Mouse (Mus musculus): Measurements from ENCODE around the gene Rxfp4. TPM values are rescaled to one million over a fixed set of nuclear protein-coding genes. Genes with fewer than 3 reads are reported as not detected.

The Rxfp4 gene
- polyA plus RNA-seq, 1 experiment: 0.05 TPM

DNA sequence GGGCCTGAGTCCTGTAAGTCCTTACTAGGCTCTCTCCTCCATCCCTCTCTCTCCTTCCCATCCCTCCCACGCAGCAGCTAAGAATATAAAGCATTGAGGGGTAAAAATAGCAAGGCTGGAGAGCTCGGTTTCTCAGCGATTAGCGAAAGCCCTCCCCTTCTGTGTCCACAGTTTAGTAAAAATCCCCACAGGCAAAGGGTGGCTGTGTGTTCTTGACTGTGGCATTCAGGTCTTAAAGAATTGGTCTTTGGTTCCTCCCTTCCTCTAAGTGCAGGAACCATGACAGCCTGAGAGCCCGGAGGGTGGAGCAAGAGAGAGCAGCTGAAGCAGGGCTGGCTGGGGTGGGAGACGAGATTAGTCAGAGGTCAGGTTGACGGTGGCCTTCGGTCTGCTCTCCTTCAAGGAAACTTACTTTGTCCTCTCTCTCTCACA is 16.4 kb downstream of the Rxfp4 start:
- H3ac ChIP-seq (ENCODE audit: control insufficient read depth, insufficient read length, low read depth): no peak overlapping the region
- peaks cover 96% of the 10 kb centered on the region for H3K36me3 ChIP-seq (ENCODE audit: control insufficient read depth, insufficient read depth)
- peaks cover 20% of the 10 kb centered on the region for H3K79me2 ChIP-seq (ENCODE audit: control insufficient read depth, insufficient read depth)
- H3K4me3 ChIP-seq (ENCODE audit: insufficient read depth, poor library complexity, severe bottlenecking): no peak overlapping the region
- peaks cover 13% of the 10 kb centered on the region for H3K79me3 ChIP-seq (ENCODE audit: low read depth)
- H3K27me3 ChIP-seq (ENCODE audit: control insufficient read depth, insufficient read depth, insufficient read length): no peaks in the 10 kb centered on the region
- TF ChIP-seq USF1 (IDR thresholded peaks at IDR 0.05; ENCODE audit: low read depth) (no peak), FOSL1 (IDR thresholded peaks at IDR 0.05; ENCODE audit: insufficient read depth, low read length, poor library complexity, severe bottlenecking) (no peak), MYOG (IDR thresholded peaks at IDR 0.05; ENCODE audit: control insufficient read depth, extremely low read depth, insufficient read length) (no peak), MAX (IDR thresholded peaks at IDR 0.05) (no peak), CEBPB (IDR thresholded peaks at IDR 0.05; ENCODE audit: low read depth) (no peak), CTCF (IDR thresholded peaks at IDR 0.05; ENCODE audit: control insufficient read depth, insufficient read depth, insufficient read length) (no peak), MYOD1 (IDR thresholded peaks at IDR 0.05; ENCODE audit: control insufficient read depth, insufficient read length, low read depth) (no peak)

DNA sequence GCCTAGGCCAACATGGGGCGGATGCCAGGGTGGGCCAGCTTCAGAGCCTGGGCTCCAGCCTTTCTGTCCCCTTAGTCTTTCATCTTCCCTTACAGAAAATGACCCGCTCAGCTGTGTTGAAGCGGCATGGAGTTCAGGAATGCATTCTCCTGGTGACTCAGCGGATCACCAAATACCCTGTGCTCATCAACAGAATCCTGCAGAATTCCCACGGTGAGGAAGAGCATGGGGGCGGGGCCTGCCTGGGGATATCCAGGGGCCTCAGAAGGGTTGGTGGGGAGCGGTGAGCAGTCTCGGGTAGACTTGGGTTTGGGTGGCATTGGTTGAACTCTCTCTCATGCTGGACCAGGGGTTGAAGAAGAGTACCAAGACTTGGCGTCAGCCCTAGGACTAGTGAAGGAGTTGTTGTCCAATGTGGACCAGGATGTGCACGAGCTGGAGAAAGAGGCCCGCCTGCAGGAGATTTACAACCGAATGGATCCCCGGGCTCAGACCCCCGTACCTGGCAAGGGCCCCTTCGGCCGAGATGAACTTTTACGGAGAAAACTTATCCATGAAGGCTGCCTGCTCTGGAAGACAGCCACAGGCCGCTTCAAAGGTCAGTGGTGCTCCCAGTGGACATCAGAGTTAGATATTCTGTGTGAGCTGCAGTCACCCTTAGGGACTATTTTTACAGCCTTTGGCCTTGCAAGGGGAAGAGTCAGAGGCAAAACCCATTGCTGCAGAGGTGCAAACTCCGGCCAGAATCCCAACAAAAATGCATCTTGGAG is 17.3 kb downstream of the Rxfp4 start:
- H3K79me3 ChIP-seq (ENCODE audit: low read depth): peaks cover 18% of the 10 kb centered on the region
- TF ChIP-seq FOSL1 (IDR thresholded peaks at IDR 0.05; ENCODE audit: insufficient read depth, low read length, poor library complexity, severe bottlenecking) (no peak), MYOD1 (IDR thresholded peaks at IDR 0.05; ENCODE audit: control insufficient read depth, insufficient read length, low read depth) (peak; percentile 4)
- H3K79me2 ChIP-seq (ENCODE audit: control insufficient read depth, insufficient read depth): peaks cover 29% of the 10 kb centered on the region
- H3K27me3 ChIP-seq (ENCODE audit: control insufficient read depth, insufficient read depth, insufficient read length): no peaks in the 10 kb centered on the region
- no peak overlapping the region for H3ac ChIP-seq (ENCODE audit: control insufficient read depth, insufficient read length, low read depth)
- H3K4me3 ChIP-seq (ENCODE audit: insufficient read depth, poor library complexity, severe bottlenecking): no peak overlapping the region
- peaks cover 96% of the 10 kb centered on the region for H3K36me3 ChIP-seq (ENCODE audit: control insufficient read depth, insufficient read depth)

DNA sequence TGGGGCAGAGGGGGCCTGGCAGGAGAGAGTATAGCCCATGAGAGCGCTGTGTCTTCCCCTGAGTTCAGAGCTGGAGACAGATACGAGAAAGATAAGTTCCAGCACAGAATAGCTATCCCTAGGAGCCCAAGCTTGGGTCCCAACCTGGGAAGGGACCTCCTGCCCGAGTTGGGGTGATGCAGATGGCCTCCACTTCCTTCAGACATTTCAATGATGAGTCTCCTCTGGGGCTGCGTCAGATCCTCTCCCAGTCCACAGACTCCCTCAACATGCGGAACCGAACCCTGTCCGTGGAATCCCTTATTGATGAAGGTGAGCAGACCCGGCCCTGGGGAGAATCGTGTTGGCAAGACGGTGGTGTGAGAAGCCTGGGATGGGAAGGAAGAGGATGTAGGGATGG is 19.9 kb downstream of the Rxfp4 start:
- TF ChIP-seq USF1 (IDR thresholded peaks at IDR 0.05; ENCODE audit: low read depth) (no peak), CTCF (IDR thresholded peaks at IDR 0.05; ENCODE audit: control insufficient read depth, insufficient read depth, insufficient read length) (no peak), FOSL1 (IDR thresholded peaks at IDR 0.05; ENCODE audit: insufficient read depth, low read length, poor library complexity, severe bottlenecking) (no peak), MAX (IDR thresholded peaks at IDR 0.05) (no peak), MYOG (IDR thresholded peaks at IDR 0.05; ENCODE audit: control insufficient read depth, extremely low read depth, insufficient read length) (no peak), MYOD1 (IDR thresholded peaks at IDR 0.05; ENCODE audit: control insufficient read depth, insufficient read length, low read depth) (no peak), CEBPB (IDR thresholded peaks at IDR 0.05; ENCODE audit: low read depth) (no peak)
- Histone ChIP-seq H3K79me2 (ENCODE audit: control insufficient read depth, insufficient read depth) (peaks cover 55% of the 10 kb centered on the region), H3ac (ENCODE audit: control insufficient read depth, insufficient read length, low read depth) (no peak overlapping the region), H3K36me3 (ENCODE audit: control insufficient read depth, insufficient read depth) (peaks cover 83% of the 10 kb centered on the region), H3K4me3 (ENCODE audit: insufficient read depth, poor library complexity, severe bottlenecking) (no peak overlapping the region), H3K79me3 (ENCODE audit: low read depth) (peaks cover 34% of the 10 kb centered on the region), H3K27me3 (ENCODE audit: control insufficient read depth, insufficient read depth, insufficient read length) (no peaks in the 10 kb centered on the region)

DNA sequence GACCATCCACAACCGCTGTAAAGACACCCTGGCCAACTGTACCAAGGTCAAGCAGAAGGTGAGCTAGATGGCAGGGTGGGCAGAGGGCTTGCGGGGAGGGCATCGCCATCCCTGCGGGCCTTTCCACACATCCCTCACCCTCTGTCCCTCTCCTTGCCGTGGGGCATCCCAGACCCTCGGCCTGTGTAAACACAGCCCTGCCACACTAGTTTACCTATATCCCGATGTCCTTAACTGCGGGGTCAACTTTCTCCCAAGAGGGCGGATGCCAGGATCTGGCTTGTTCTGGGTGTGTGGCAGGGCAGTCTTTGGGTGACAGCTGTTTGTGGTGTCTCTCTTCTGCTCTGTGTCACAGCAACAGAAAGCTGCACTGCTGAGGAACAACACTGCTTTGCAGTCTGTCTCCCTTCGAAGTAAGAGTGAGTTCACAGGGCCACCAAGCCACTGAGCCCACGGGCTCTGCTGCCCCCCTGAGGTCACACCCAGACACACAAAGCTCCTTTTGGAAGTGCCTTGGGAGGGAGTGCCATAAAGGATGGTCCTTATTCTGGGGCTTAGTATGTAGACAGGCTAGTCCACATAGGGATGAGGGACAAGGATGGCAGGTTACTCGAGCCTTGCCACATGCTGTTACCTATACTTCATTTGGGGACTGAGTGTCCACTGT is 20.9 kb downstream of the Rxfp4 start:
- peaks cover 43% of the 10 kb centered on the region for H3K79me3 ChIP-seq (ENCODE audit: low read depth)
- peak; percentile 49 for TF ChIP-seq MYOD1 (IDR thresholded peaks at IDR 0.05; ENCODE audit: control insufficient read depth, insufficient read length, low read depth)
- no peak for TF ChIP-seq CEBPB (IDR thresholded peaks at IDR 0.05; ENCODE audit: low read depth)
- no peak for TF ChIP-seq USF1 (IDR thresholded peaks at IDR 0.05; ENCODE audit: low read depth)
- H3K79me2 ChIP-seq (ENCODE audit: control insufficient read depth, insufficient read depth): peaks cover 65% of the 10 kb centered on the region
- H3K4me3 ChIP-seq (ENCODE audit: insufficient read depth, poor library complexity, severe bottlenecking): no peak overlapping the region
- no peaks in the 10 kb centered on the region for H3K27me3 ChIP-seq (ENCODE audit: control insufficient read depth, insufficient read depth, insufficient read length)
- H3ac ChIP-seq (ENCODE audit: control insufficient read depth, insufficient read length, low read depth): no peak overlapping the region
- H3K36me3 ChIP-seq (ENCODE audit: control insufficient read depth, insufficient read depth): peaks cover 74% of the 10 kb centered on the region

GRCm38 (mm10) chr3:88630849-88631341 is 22.0 kb downstream of the Rxfp4 start:
- no peak for TF ChIP-seq MAX (IDR thresholded peaks at IDR 0.05)
- no peak for TF ChIP-seq FOSL1 (IDR thresholded peaks at IDR 0.05; ENCODE audit: insufficient read depth, low read length, poor library complexity, severe bottlenecking)
- no peak for TF ChIP-seq CEBPB (IDR thresholded peaks at IDR 0.05; ENCODE audit: low read depth)
- no peak for TF ChIP-seq MYOG (IDR thresholded peaks at IDR 0.05; ENCODE audit: control insufficient read depth, extremely low read depth, insufficient read length)
- no peak for TF ChIP-seq CTCF (IDR thresholded peaks at IDR 0.05; ENCODE audit: control insufficient read depth, insufficient read depth, insufficient read length)
- TF ChIP-seq MYOD1 (IDR thresholded peaks at IDR 0.05; ENCODE audit: control insufficient read depth, insufficient read length, low read depth): no peak
- TF ChIP-seq USF1 (IDR thresholded peaks at IDR 0.05; ENCODE audit: low read depth): no peak
- peak overlapping the region; percentile 19 for H3ac ChIP-seq (ENCODE audit: control insufficient read depth, insufficient read length, low read depth)
- peaks cover 55% of the 10 kb centered on the region for H3K79me3 ChIP-seq (ENCODE audit: low read depth)
- peaks cover 76% of the 10 kb centered on the region for H3K79me2 ChIP-seq (ENCODE audit: control insufficient read depth, insufficient read depth)
- no peak overlapping the region for H3K4me3 ChIP-seq (ENCODE audit: insufficient read depth, poor library complexity, severe bottlenecking)
- peaks cover 70% of the 10 kb centered on the region for H3K36me3 ChIP-seq (ENCODE audit: control insufficient read depth, insufficient read depth)
- H3K27me3 ChIP-seq (ENCODE audit: control insufficient read depth, insufficient read depth, insufficient read length): no peaks in the 10 kb centered on the region
